Mouse (Mus musculus) heart, embryonic 16.5 days (tissue): Measurements from ENCODE around the gene Lamtor5. TPM values are rescaled to one million over a fixed set of nuclear protein-coding genes. Genes with fewer than 3 reads are reported as not detected.

Experiments
- ATAC-seq: fragments of 200-750 bp; cut with Nextera tagmentation; replicated peaks from 2 replicates; pipeline ENCODE4 v1.8.0; 2017; ENCODE audit warnings: moderate number of reproducible peaks; ENCODE audit not compliant: insufficient read depth, low FRiP score; ENCODE audit errors: extremely low read depth
- H3K27ac ChIP-seq: fragments of 300-500 bp; sonication (generic); 2 replicates; pipeline ENCODE4 v1.5.1; 2014; ENCODE audit warnings: mild to moderate bottlenecking, low read length, control low read depth, moderate library complexity
- H3K27me3 ChIP-seq: fragments of 300-500 bp; sonication (generic); 2 replicates; pipeline ENCODE4 v1.6.1; 2014; ENCODE audit warnings: low read length, mixed read lengths; ENCODE audit not compliant: control insufficient read depth, insufficient read depth
- H3K36me3 ChIP-seq: fragments of 300-500 bp; sonication (generic); 2 replicates; pipeline ENCODE4 v1.6.1; 2014; ENCODE audit not compliant: control insufficient read depth, insufficient read depth
- H3K4me1 ChIP-seq: fragments of 300-500 bp; sonication (generic); 2 replicates; pipeline ENCODE4 v1.6.1; 2014; ENCODE audit warnings: low read length, mixed read lengths; ENCODE audit not compliant: control insufficient read depth, insufficient read depth
- H3K4me2 ChIP-seq: fragments of 300-500 bp; sonication (generic); 2 replicates; pipeline ENCODE4 v1.6.1; 2014; ENCODE audit warnings: low read depth, mild to moderate bottlenecking, control low read depth, low read length
- H3K4me3 ChIP-seq: fragments of 300-500 bp; sonication (generic); 2 replicates; pipeline ENCODE4 v1.5.1; 2014; ENCODE audit warnings: mild to moderate bottlenecking, control low read depth, low read length
- H3K9ac ChIP-seq: fragments of 300-500 bp; sonication (generic); 2 replicates; pipeline ENCODE4 v1.6.1; 2014; ENCODE audit warnings: low read length, control low read depth
- H3K9me3 ChIP-seq: fragments of 300-500 bp; sonication (generic); replicated peaks from 2 replicates; pipeline ENCODE4 v1.6.1; 2016; ENCODE audit warnings: low read length; ENCODE audit not compliant: control insufficient read depth
- WGBS: fragments of 180-500 bp; shearing (Covaris S2); extraction: QIAGEN DNeasy Blood & Tissue Kit; methylation state at CpG from one replicate; pipeline ENCODE4 v1.1.7; 2014; 5-methylcytosine and 5-hydroxymethylcytosine counted together
- polyA plus RNA-seq: library from polyadenylated mRNA; unstranded; fragments of >200 nt; fragmentation: Nextera tagmentation; extraction: Ambion mirVana; gene quantifications from 2 replicates; pipeline ENCODE4 v1.2.1, GENCODE M21; 2015

Gene Lamtor5
- polyA plus RNA-seq, 1 experiment from 2014 or later: 172 TPM

DNA sequence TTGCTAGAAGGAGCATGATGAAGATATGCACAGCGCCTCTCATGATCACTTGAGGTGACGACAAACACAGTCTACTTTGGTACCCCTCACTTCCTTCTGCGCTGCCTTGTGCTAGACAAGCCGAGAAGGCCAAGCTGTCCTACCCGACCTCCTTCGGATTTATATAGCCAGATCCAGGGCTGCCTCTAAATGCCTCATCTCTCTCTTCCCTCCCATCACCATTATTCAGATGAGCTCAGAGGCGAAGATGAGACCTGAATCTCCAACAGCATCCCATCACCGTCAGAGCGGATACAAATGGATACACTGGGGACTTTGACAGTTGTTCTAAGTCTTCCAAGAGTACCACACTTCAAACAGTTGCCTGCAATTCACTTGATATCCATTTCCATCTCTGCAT, 39.1 kb upstream of the Lamtor5 start, which contains the start of gene Prok1:
Gene Prok1, minus strand, starts transcription at position 101 of the 400 bp plus-strand sequence.
- Histone ChIP-seq H3K27me3 (no peaks in the 10 kb centered on the region), H3K27ac (no peak within 1 kb of the TSS), H3K4me2 (no peak within 1 kb of the TSS), H3K36me3 (no peaks in the 10 kb centered on the region), H3K9me3 (no peaks in the 10 kb centered on the region), H3K4me1 (no peaks in the 10 kb centered on the region), H3K4me3 (no peak within 1 kb of the TSS), H3K9ac (no peak within 1 kb of the TSS)
- 79% methylated on average over 9 of the region's 9 CpGs for WGBS
- no peak for ATAC-seq

DNA sequence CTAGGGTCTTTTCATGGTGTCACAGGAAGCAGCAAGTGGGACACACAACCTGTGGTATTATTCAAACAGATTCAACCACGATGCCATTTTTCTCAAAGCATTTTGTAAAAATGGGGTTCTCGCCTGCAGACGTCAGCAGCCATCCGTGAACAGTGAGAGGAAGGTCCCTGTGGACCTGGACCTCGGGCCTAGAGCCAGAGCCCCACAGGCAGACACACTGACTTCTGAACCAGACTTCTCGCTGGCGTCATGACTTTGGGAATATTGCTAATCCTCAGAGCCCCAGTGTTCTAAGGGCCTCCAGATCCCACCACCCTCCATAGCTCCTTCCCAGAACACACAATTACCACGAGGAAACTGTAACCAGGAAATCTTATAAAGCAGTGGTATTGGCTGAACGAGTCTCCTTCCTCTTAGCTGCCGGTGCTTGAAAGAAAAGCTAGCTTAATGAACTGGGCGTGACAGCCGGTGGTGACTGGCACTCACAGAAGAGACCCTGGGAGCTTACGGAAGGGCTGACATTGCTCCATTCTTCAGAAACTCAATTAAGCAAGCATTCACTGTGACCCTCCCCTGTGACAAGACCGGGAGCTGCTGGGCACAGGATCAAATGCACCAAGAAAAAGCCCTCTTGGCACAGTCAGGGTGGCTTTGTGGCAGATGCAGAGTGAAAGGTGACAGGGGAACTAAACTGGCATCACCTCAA, 37.1 kb upstream of the Lamtor5 start:
- no peak overlapping the region for H3K4me3 ChIP-seq
- ATAC-seq: no peak
- WGBS: 47% methylated on average over 14 of the region's 14 CpGs
- H3K27me3 ChIP-seq: no peaks in the 10 kb centered on the region
- H3K9me3 ChIP-seq: no peaks in the 10 kb centered on the region
- H3K4me1 ChIP-seq: no peaks in the 10 kb centered on the region
- no peak overlapping the region for H3K4me2 ChIP-seq
- no peak overlapping the region for H3K27ac ChIP-seq
- H3K9ac ChIP-seq: no peak overlapping the region
- H3K36me3 ChIP-seq: no peaks in the 10 kb centered on the region

DNA sequence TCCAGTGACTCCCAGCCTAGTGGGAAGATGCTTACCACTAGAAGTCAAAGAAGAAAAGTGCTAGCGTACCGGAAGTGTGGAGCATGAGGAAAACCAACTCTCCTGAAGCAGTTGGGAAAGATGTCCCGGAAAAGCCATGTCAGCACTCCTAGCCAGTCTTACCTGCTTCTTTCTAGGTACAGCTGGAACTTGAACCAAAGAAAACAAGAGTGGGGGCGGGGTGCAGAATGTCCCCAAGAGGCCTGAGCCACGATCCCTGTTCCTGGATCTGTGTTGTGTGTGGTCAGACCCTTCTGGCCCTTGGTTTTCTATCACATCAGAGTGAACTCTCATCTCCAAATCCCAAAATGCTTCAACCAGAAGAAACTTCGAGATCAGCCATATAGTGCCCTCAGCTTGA, 31.8 kb upstream of the Lamtor5 start:
- no peak overlapping the region for H3K27ac ChIP-seq
- no peak overlapping the region for H3K9ac ChIP-seq
- H3K4me3 ChIP-seq: no peak overlapping the region
- no peaks in the 10 kb centered on the region for H3K4me1 ChIP-seq
- ATAC-seq: no peak
- H3K9me3 ChIP-seq: no peaks in the 10 kb centered on the region
- no peaks in the 10 kb centered on the region for H3K27me3 ChIP-seq
- no peaks in the 10 kb centered on the region for H3K36me3 ChIP-seq
- no peak overlapping the region for H3K4me2 ChIP-seq
- WGBS: 77% methylated on average over 6 of the region's 6 CpGs

DNA sequence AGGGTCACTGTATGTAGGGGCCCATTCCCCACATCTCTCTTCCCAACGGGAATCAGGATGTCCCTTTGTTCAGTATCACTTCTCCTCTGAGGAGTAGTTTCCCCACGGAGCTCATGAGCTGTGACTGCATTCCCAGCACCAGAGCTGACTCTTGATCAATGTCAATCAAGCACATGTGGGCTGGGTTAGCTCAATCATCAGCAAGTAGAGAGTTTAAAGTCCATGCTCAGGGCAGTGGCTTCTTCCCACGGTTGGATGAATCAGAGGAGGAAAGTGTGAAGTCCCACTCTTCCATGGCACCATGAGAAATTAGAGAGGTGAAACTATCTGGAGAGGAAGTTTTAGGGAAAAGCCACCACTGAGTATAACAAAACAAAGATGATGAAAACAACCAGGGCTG, 29.6 kb upstream of the Lamtor5 start:
- H3K4me3 ChIP-seq: no peak overlapping the region
- 34% methylated on average over 3 of the region's 3 CpGs for WGBS
- no peak overlapping the region for H3K4me2 ChIP-seq
- H3K4me1 ChIP-seq: no peaks in the 10 kb centered on the region
- no peaks in the 10 kb centered on the region for H3K27me3 ChIP-seq
- no peaks in the 10 kb centered on the region for H3K36me3 ChIP-seq
- H3K9me3 ChIP-seq: no peaks in the 10 kb centered on the region
- no peak for ATAC-seq
- no peak overlapping the region for H3K9ac ChIP-seq
- no peak overlapping the region for H3K27ac ChIP-seq

DNA sequence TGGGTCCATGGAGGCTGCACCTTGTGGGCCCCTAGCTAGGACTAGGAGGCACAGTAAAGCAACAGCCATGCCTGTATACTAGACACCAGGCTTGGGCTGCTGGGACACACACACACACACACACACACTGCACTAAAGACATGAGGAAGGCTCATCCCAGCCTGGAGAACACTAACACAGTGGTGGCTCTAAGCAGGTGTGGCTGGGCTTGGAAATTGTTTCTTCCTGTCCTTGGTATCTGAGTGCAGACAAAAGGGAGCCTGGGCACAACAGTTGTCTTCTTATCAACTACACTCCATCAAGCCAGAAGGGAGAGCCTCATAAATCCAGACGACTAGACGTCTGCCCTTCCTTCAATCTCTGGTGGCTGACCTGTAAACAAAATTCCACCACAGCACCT, 28.3 kb upstream of the Lamtor5 start:
- H3K27me3 ChIP-seq: no peaks in the 10 kb centered on the region
- H3K27ac ChIP-seq: no peak overlapping the region
- no peak for ATAC-seq
- H3K4me1 ChIP-seq: no peaks in the 10 kb centered on the region
- no peak overlapping the region for H3K9ac ChIP-seq
- H3K9me3 ChIP-seq: no peaks in the 10 kb centered on the region
- 26% methylated on average over 2 of the region's 2 CpGs for WGBS
- H3K4me2 ChIP-seq: no peak overlapping the region
- no peak overlapping the region for H3K4me3 ChIP-seq
- no peaks in the 10 kb centered on the region for H3K36me3 ChIP-seq

DNA sequence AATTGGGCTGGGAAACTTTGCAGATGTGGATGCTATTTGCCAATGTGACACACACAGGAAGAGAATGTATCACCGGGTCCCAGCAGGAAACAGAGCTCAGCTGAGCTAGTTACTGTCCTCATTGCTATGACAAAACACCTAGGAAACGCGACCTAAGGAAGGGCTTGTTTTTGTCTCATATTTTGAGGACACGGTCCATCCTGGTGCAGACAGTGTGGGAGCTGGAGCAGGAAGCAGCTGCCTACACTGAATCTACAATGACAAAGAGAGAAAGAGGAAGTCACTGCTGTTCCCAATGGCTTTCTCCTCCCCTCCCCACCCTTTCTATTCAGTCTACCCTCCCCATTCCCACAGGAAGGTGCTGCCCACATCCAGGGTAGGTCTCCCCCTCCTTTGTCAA, 26.6 kb upstream of the Lamtor5 start:
- H3K4me1 ChIP-seq: no peaks in the 10 kb centered on the region
- H3K4me2 ChIP-seq: no peak overlapping the region
- H3K4me3 ChIP-seq: no peak overlapping the region
- 46% methylated on average over 4 of the region's 4 CpGs for WGBS
- no peak overlapping the region for H3K9ac ChIP-seq
- H3K36me3 ChIP-seq: no peaks in the 10 kb centered on the region
- no peaks in the 10 kb centered on the region for H3K27me3 ChIP-seq
- peak; percentile 65 for ATAC-seq
- H3K9me3 ChIP-seq: no peaks in the 10 kb centered on the region
- H3K27ac ChIP-seq: peak overlapping the region; percentile 32; the same call in 1 of the 2 replicates

DNA sequence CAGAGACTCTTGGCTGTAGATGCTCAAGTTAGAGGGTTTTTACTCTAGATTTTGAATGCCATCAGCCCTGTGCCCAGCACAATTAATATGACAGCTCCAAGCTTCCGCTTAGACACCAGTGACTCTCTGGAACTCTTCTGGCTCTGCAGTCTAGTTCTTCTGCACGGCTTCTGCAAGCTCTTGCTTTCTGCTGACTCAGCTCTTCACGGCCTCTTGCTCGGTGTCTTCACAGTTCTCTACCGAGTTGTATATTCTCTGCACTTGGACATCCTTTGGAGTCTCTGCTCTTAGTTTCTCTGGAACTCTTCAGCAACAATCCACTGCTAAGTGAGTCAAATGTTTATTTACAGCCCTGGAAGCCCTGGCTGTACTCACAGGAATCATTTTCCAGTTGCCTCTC, 24.7 kb upstream of the Lamtor5 start:
- no peak overlapping the region for H3K4me2 ChIP-seq
- H3K27ac ChIP-seq: no peak overlapping the region
- no peak for ATAC-seq
- no peaks in the 10 kb centered on the region for H3K36me3 ChIP-seq
- no peaks in the 10 kb centered on the region for H3K4me1 ChIP-seq
- no peak overlapping the region for H3K4me3 ChIP-seq
- H3K27me3 ChIP-seq: no peaks in the 10 kb centered on the region
- no peak overlapping the region for H3K9ac ChIP-seq
- 71% methylated on average over 5 of the region's 5 CpGs for WGBS
- no peaks in the 10 kb centered on the region for H3K9me3 ChIP-seq

DNA sequence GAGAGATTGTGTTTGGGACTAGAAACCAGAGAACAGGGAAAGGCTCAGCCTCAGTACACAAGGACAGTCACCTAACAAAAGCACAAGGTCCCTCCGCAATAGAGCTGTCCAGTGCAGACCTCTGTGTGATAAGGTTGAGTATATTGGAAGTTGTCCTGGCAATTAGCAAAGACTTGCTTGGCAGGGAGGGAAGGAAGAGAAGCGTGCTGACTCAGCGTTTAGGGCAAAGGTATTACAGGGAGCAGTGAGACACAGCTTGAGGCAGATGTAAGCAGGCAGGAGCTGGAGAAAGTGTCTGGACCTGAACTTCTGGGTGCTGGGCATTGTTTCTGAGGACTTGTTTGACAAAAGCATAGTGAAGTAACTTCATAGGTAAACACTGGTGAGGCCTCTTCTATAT, 22.7 kb upstream of the Lamtor5 start:
- no peaks in the 10 kb centered on the region for H3K36me3 ChIP-seq
- H3K27me3 ChIP-seq: no peaks in the 10 kb centered on the region
- ATAC-seq: no peak
- H3K4me3 ChIP-seq: no peak overlapping the region
- WGBS: 67% methylated on average over 3 of the region's 3 CpGs
- no peaks in the 10 kb centered on the region for H3K9me3 ChIP-seq
- no peaks in the 10 kb centered on the region for H3K4me1 ChIP-seq
- no peak overlapping the region for H3K27ac ChIP-seq
- no peak overlapping the region for H3K4me2 ChIP-seq
- no peak overlapping the region for H3K9ac ChIP-seq

DNA sequence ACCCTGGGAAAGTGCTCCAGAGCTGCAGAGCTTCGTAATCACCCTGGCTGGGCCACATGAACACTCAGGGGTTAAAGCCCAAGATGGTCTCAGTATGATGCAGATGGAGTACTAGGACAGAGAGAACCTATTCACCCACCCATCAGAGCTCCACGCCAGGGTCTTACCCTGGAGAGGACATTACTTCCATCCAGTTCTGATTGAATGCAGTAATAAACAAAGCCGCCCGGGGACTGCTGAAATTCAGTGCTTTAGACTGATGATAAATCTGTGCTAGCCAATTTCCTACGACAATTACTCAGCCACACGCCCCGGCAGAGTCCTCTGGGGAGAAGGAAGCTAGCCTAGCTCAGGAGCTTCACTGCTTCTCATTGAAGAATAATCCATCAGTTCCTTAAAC, 21.9 kb upstream of the Lamtor5 start:
- no peak overlapping the region for H3K27ac ChIP-seq
- 55% methylated on average over 7 of the region's 7 CpGs for WGBS
- H3K4me2 ChIP-seq: no peak overlapping the region
- H3K27me3 ChIP-seq: no peaks in the 10 kb centered on the region
- no peak for ATAC-seq
- H3K9ac ChIP-seq: no peak overlapping the region
- no peak overlapping the region for H3K4me3 ChIP-seq
- H3K36me3 ChIP-seq: no peaks in the 10 kb centered on the region
- H3K4me1 ChIP-seq: 0 out of 2 replicates have a peak, but pooled peaks cover under 1% of the 10 kb centered on the region
- H3K9me3 ChIP-seq: no peaks in the 10 kb centered on the region
